Mouse (Mus musculus): ENCODE results near the gene Trio. TPM values are rescaled to one million over a fixed set of nuclear protein-coding genes. Genes with fewer than 3 reads are reported as not detected.

Gene Trio
- polyA plus RNA-seq, 1 experiment: 154 TPM

GRCm38 (mm10) chr15:27826886-27827285, 198.8 kb downstream of the Trio start:
- Histone ChIP-seq H3K27ac (ENCODE audit: insufficient read depth, low read length) (no peak overlapping the region), H3K4me1 (ENCODE audit: control insufficient read depth, insufficient read depth, low read length) (peaks cover 3% of the 10 kb centered on the region; the same call in 1 of the 2 replicates), H3K4me3 (ENCODE audit: insufficient read depth, low read length) (no peak overlapping the region)
- TF ChIP-seq POLR2A (IDR thresholded peaks at IDR 0.05; ENCODE audit: low read depth, low read length): no peak
- no peak for TF ChIP-seq CTCF (IDR thresholded peaks at IDR 0.05; ENCODE audit: borderline replicate concordance, insufficient read depth, low read length)

GRCm38 (mm10) chr15:27826048-27826637, 199.5 kb downstream of the Trio start:
- TF ChIP-seq POLR2A (IDR thresholded peaks at IDR 0.05; ENCODE audit: low read depth, low read length) (no peak), CTCF (IDR thresholded peaks at IDR 0.05; ENCODE audit: borderline replicate concordance, insufficient read depth, low read length) (no peak)
- H3K4me3 ChIP-seq (ENCODE audit: insufficient read depth, low read length): no peak overlapping the region
- H3K27ac ChIP-seq (ENCODE audit: insufficient read depth, low read length): no peak overlapping the region
- H3K4me1 ChIP-seq (ENCODE audit: control insufficient read depth, insufficient read depth, low read length): peaks cover 5% of the 10 kb centered on the region

GRCm38 (mm10) chr15:27825390-27825789, 200.3 kb downstream of the Trio start:
- TF ChIP-seq CTCF (IDR thresholded peaks at IDR 0.05; ENCODE audit: borderline replicate concordance, insufficient read depth, low read length): no peak
- no peak for TF ChIP-seq POLR2A (IDR thresholded peaks at IDR 0.05; ENCODE audit: low read depth, low read length)
- Histone ChIP-seq H3K4me3 (ENCODE audit: insufficient read depth, low read length) (no peak overlapping the region), H3K4me1 (ENCODE audit: control insufficient read depth, insufficient read depth, low read length) (peaks cover 6% of the 10 kb centered on the region), H3K27ac (ENCODE audit: insufficient read depth, low read length) (no peak overlapping the region)

GRCm38 (mm10) chr15:27823581-27823980, 202.1 kb downstream of the Trio start:
- H3K4me1 ChIP-seq (ENCODE audit: control insufficient read depth, insufficient read depth, low read length): peaks cover 6% of the 10 kb centered on the region
- TF ChIP-seq CTCF (IDR thresholded peaks at IDR 0.05; ENCODE audit: borderline replicate concordance, insufficient read depth, low read length) (no peak), POLR2A (IDR thresholded peaks at IDR 0.05; ENCODE audit: low read depth, low read length) (no peak)
- H3K27ac ChIP-seq (ENCODE audit: insufficient read depth, low read length): no peak overlapping the region
- H3K4me3 ChIP-seq (ENCODE audit: insufficient read depth, low read length): no peak overlapping the region

- TF ChIP-seq POLR2A (IDR thresholded peaks at IDR 0.05; ENCODE audit: low read depth, low read length) (no peak), CTCF (IDR thresholded peaks at IDR 0.05; ENCODE audit: borderline replicate concordance, insufficient read depth, low read length) (no peak)
- Histone ChIP-seq H3K4me1 (ENCODE audit: control insufficient read depth, insufficient read depth, low read length) (peaks cover 6% of the 10 kb centered on the region), H3K4me3 (ENCODE audit: insufficient read depth, low read length) (no peak overlapping the region), H3K27ac (ENCODE audit: insufficient read depth, low read length) (peak overlapping the region; percentile 90)
Measured at GRCm38 (mm10) chr15:27822461-27822860, 203.2 kb downstream of the Trio start.

GRCm38 (mm10) chr15:27821651-27822364, 203.8 kb downstream of the Trio start:
- TF ChIP-seq CTCF (IDR thresholded peaks at IDR 0.05; ENCODE audit: borderline replicate concordance, insufficient read depth, low read length): no peak
- TF ChIP-seq POLR2A (IDR thresholded peaks at IDR 0.05; ENCODE audit: low read depth, low read length): no peak
- H3K27ac ChIP-seq (ENCODE audit: insufficient read depth, low read length): peak overlapping the region; percentile 94
- no peak overlapping the region for H3K4me3 ChIP-seq (ENCODE audit: insufficient read depth, low read length)
- peaks cover 6% of the 10 kb centered on the region for H3K4me1 ChIP-seq (ENCODE audit: control insufficient read depth, insufficient read depth, low read length)

- H3K27ac ChIP-seq (ENCODE audit: insufficient read depth, low read length): no peak overlapping the region
- H3K4me3 ChIP-seq (ENCODE audit: insufficient read depth, low read length): no peak overlapping the region
- peaks cover 3% of the 10 kb centered on the region for H3K4me1 ChIP-seq (ENCODE audit: control insufficient read depth, insufficient read depth, low read length)
- TF ChIP-seq POLR2A (IDR thresholded peaks at IDR 0.05; ENCODE audit: low read depth, low read length) (no peak), CTCF (IDR thresholded peaks at IDR 0.05; ENCODE audit: borderline replicate concordance, insufficient read depth, low read length) (no peak)
Measured at GRCm38 (mm10) chr15:27817096-27817495, 208.6 kb downstream of the Trio start.

GRCm38 (mm10) chr15:27814677-27815391, 210.8 kb downstream of the Trio start:
- Histone ChIP-seq H3K4me3 (ENCODE audit: insufficient read depth, low read length) (no peak overlapping the region), H3K27ac (ENCODE audit: insufficient read depth, low read length) (peak overlapping the region; percentile 42; the same call in 1 of the 2 replicates)

GRCm38 (mm10) chr15:27810793-27811488, 214.7 kb downstream of the Trio start:
- TF ChIP-seq POLR2A (IDR thresholded peaks at IDR 0.05; ENCODE audit: low read depth, low read length): no peak
- no peak for TF ChIP-seq CTCF (IDR thresholded peaks at IDR 0.05; ENCODE audit: borderline replicate concordance, insufficient read depth, low read length)
- H3K4me1 ChIP-seq (ENCODE audit: control insufficient read depth, insufficient read depth, low read length): peaks cover 21% of the 10 kb centered on the region
- H3K27ac ChIP-seq (ENCODE audit: insufficient read depth, low read length): no peak overlapping the region
- H3K4me3 ChIP-seq (ENCODE audit: insufficient read depth, low read length): no peak overlapping the region

More at GRCm38 (mm10) chr15:27814677-27815391, 210.8 kb downstream of the Trio start:
- H3K4me1 ChIP-seq (ENCODE audit: control insufficient read depth, insufficient read depth, low read length): peaks cover 9% of the 10 kb centered on the region
- TF ChIP-seq CTCF (IDR thresholded peaks at IDR 0.05; ENCODE audit: borderline replicate concordance, insufficient read depth, low read length) (no peak), POLR2A (IDR thresholded peaks at IDR 0.05; ENCODE audit: low read depth, low read length) (no peak)

Measured in embryonic fibroblast, embryonic 13.5 days (primary cell).